Mouse (Mus musculus): ENCODE data around the gene Jak1.
A peak's percentile ranks its signal among the peaks of the same experiment; 100 is the strongest.

Jak1 gene

GRCm38 (mm10) chr4:101264741-101265513 is at the start of gene Jak1:
Gene Jak1 (minus strand): TSS chr4:101265282.
- DNase-seq (ENCODE audit: extremely low spot score, low spot score) = peak; percentile 95

GRCm38 (mm10) chr4:101312055-101312454 is 47.0 kb upstream of the Jak1 start:
- no peak for DNase-seq (ENCODE audit: extremely low spot score, low spot score)

- DNase-seq (ENCODE audit: extremely low spot score, low spot score) = no peak
Observed at GRCm38 (mm10) chr4:101308166-101308565, 43.1 kb upstream of the Jak1 start.

- no peak for DNase-seq (ENCODE audit: extremely low spot score, low spot score)
Observed at GRCm38 (mm10) chr4:101307286-101307685, 42.2 kb upstream of the Jak1 start.

GRCm38 (mm10) chr4:101306132-101306915 is 41.2 kb upstream of the Jak1 start:
- no peak for DNase-seq (ENCODE audit: extremely low spot score, low spot score)

GRCm38 (mm10) chr4:101305126-101305525 is 40.0 kb upstream of the Jak1 start:
- no peak for DNase-seq (ENCODE audit: extremely low spot score, low spot score)

- no peak for DNase-seq (ENCODE audit: extremely low spot score, low spot score)
Observed at GRCm38 (mm10) chr4:101304114-101304513, 39.0 kb upstream of the Jak1 start.

- no peak for DNase-seq (ENCODE audit: extremely low spot score, low spot score)
Observed at GRCm38 (mm10) chr4:101300392-101300910, 35.4 kb upstream of the Jak1 start.

GRCm38 (mm10) chr4:101298311-101298990 is 33.4 kb upstream of the Jak1 start:
- no peak for DNase-seq (ENCODE audit: extremely low spot score, low spot score)

- no peak for DNase-seq (ENCODE audit: extremely low spot score, low spot score)
Observed at GRCm38 (mm10) chr4:101296836-101297235, 31.8 kb upstream of the Jak1 start.

GRCm38 (mm10) chr4:101295788-101296187 is 30.7 kb upstream of the Jak1 start:
- no peak for DNase-seq (ENCODE audit: extremely low spot score, low spot score)

GRCm38 (mm10) chr4:101293661-101294060 is 28.6 kb upstream of the Jak1 start:
- no peak for DNase-seq (ENCODE audit: extremely low spot score, low spot score)

- peak; percentile 70 for DNase-seq (ENCODE audit: extremely low spot score, low spot score)
Observed at GRCm38 (mm10) chr4:101292736-101293541, 27.9 kb upstream of the Jak1 start.

- DNase-seq (ENCODE audit: extremely low spot score, low spot score) = peak; percentile 75
Observed at GRCm38 (mm10) chr4:101292028-101292735, 27.1 kb upstream of the Jak1 start.

GRCm38 (mm10) chr4:101288292-101288691 is 23.2 kb upstream of the Jak1 start:
- DNase-seq (ENCODE audit: extremely low spot score, low spot score) = no peak

GRCm38 (mm10) chr4:101286562-101286961 is 21.5 kb upstream of the Jak1 start:
- DNase-seq (ENCODE audit: extremely low spot score, low spot score) = no peak

- no peak for DNase-seq (ENCODE audit: extremely low spot score, low spot score)
Observed at GRCm38 (mm10) chr4:101285906-101286432, 20.9 kb upstream of the Jak1 start.

GRCm38 (mm10) chr4:101283938-101284337 is 18.9 kb upstream of the Jak1 start:
- no peak for DNase-seq (ENCODE audit: extremely low spot score, low spot score)

- DNase-seq (ENCODE audit: extremely low spot score, low spot score) = no peak
Observed at GRCm38 (mm10) chr4:101282237-101282636, 17.2 kb upstream of the Jak1 start.

GRCm38 (mm10) chr4:101280119-101280518 is 15.0 kb upstream of the Jak1 start:
- DNase-seq (ENCODE audit: extremely low spot score, low spot score) = no peak
